Mouse (Mus musculus): ENCODE data around the gene Mgat4e. TPM values are rescaled to one million over a fixed set of nuclear protein-coding genes. Genes with fewer than 3 reads are reported as not detected.

Gene Mgat4e
- not detected for polyA plus RNA-seq (2012; fragmentation: generic; extraction: Trizol)

GRCm38 (mm10) chr1:134549632-134550132 is at the start of gene Mgat4e:
Gene Mgat4e, minus strand, starts transcription at chr1:134549682.

DNA sequence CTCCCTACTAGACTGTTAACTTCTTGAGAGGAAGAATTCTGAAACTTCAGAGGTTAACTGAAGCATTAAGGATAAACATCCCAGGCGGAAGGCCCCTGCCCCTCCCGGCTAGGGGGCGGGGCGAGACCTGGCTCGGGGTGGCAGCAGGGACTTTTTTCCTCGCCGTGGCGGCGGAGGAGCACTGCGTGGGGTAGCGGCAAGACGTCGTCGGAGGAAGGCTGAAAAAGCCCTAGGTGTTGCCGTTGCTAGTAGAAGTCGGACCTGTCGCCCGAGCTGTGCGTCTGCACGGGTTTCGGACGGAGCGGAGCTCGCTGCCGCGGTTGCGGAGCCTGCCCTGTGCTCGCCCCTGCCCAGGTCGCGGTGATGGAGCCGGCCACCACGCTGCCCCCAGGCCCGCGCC is 10.5 kb upstream of the Mgat4e start, which contains the start of gene Kdm5b:
Gene Kdm5b (plus strand): TSS at position 196 of the 400 bp plus-strand sequence.

GRCm38 (mm10) chr1:134494428-134495215 is 54.9 kb downstream of the Mgat4e start, which contains the start of gene Rabif:
Gene Rabif, plus strand, starts transcription at chr1:134494648.

Other genes starting within 250 kb of the Mgat4e start
- under 1 TPM; 0.05 to 0.24 TPM for gene Ppfia4, start 216.8 kb downstream of the Mgat4e start, polyA plus RNA-seq (2012; fragmentation: generic; extraction: Trizol)
- gene Tmem183a, start 187.7 kb downstream of the Mgat4e start, polyA plus RNA-seq (2012; fragmentation: generic; extraction: Trizol) = 10 to 100 TPM; 24.2 to 27.5 TPM
- gene 4933406M09Rik, start 163.7 kb downstream of the Mgat4e start, polyA plus RNA-seq (2012; fragmentation: generic; extraction: Trizol) = not detected
- gene Cyb5r1, start 144.1 kb downstream of the Mgat4e start, polyA plus RNA-seq (2012; fragmentation: generic; extraction: Trizol) = 10 to 100 TPM; 20.5 to 34.7 TPM
- gene Adipor1, start 134.3 kb downstream of the Mgat4e start, polyA plus RNA-seq (2012; fragmentation: generic; extraction: Trizol) = 10 to 100 TPM; 29.5 to 56.9 TPM
- gene Klhl12, start 94.2 kb downstream of the Mgat4e start, polyA plus RNA-seq (2012; fragmentation: generic; extraction: Trizol) = 1 to 10 TPM in 1 of 2 experiments, under 1 TPM in 1; 0.57 to 5.7 TPM
- 10 to 100 TPM in 1 of 2 experiments, 1 to 10 TPM in 1; 4.2 to 13.1 TPM for gene Rabif, start 55.0 kb downstream of the Mgat4e start, polyA plus RNA-seq (2012; fragmentation: generic; extraction: Trizol)
- 10 to 100 TPM in 1 of 2 experiments, under 1 TPM in 1; 0.30 to 13.9 TPM for gene Kdm5b, start 10.5 kb upstream of the Mgat4e start, polyA plus RNA-seq (2012; fragmentation: generic; extraction: Trizol)
- under 1 TPM in 1 of 2 experiments, not detected in 1; 0.27 TPM for gene Syt2, start 97.0 kb upstream of the Mgat4e start, polyA plus RNA-seq (2012; fragmentation: generic; extraction: Trizol)